Mouse (Mus musculus): ENCODE measurements around the gene Fam53b. TPM values are rescaled to one million over a fixed set of nuclear protein-coding genes. Genes with fewer than 3 reads are reported as not detected.
A peak's percentile ranks its signal among the peaks of the same experiment; 100 is the strongest.

Fam53b gene
- polyA plus RNA-seq, 1 experiment = 51.4 TPM

DNA sequence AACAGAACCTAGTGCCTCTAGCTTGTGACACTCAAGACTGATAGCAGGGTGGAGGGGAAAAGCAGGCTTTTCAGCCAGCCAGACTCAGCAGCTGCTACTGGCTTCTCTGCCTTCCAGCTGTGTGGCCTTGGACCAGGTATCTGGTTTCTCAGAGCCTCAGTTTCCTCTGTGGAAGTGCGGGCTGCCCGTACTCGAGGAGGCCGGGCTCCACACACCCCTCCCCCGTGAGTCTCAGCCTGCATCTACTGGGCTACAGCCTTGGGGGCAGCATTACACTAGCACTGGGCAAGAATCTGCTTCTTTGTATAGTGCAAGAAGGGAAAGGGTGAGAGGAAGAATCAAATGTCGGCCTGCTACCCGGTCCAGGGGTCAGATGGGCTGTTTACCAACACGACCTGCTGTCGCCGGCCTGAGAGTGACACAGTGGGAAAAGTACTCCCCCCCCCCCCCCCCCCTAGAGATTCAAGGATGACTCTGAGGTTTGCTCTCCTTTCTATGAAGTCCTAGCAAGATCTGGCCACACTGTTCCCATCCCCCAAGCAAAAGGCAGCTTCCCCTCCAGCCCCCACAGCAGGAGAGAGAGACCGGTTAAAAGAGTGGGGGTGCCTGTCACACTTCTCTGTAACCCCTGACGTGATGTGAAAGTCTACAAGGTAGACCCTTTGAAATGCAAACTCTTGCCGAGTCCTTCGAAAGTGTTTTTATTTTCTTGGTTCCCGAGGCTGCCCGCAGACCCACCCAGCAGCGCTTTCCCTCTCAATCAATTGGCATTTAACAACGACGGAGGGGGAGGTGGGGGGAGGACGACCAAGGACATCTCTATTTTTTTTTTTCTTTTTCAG lies 4.6 kb downstream of the Fam53b start:
- 32% methylated on average over 20 of the region's 20 CpGs for WGBS
- TF ChIP-seq CTCF (IDR thresholded peaks at IDR 0.05; ENCODE audit: control insufficient read depth, insufficient read depth, low read length) (no peak), POLR2A (IDR thresholded peaks at IDR 0.05; ENCODE audit: borderline replicate concordance, control insufficient read depth, low read depth, low read length) (no peak)
- H3K27ac ChIP-seq (ENCODE audit: control insufficient read depth, insufficient read depth, low read depth, low read length, poor library complexity) = peak overlapping the region; percentile 67; the same call in 1 of the 2 replicates
- no peak overlapping the region for H3K4me3 ChIP-seq (replicated peaks; ENCODE audit: control insufficient read depth, low read depth, low read length)
- H3K4me1 ChIP-seq (ENCODE audit: control insufficient read depth, insufficient read depth, low read length) = peaks cover 9% of the 10 kb centered on the region; the same call in 1 of the 2 replicates

DNA sequence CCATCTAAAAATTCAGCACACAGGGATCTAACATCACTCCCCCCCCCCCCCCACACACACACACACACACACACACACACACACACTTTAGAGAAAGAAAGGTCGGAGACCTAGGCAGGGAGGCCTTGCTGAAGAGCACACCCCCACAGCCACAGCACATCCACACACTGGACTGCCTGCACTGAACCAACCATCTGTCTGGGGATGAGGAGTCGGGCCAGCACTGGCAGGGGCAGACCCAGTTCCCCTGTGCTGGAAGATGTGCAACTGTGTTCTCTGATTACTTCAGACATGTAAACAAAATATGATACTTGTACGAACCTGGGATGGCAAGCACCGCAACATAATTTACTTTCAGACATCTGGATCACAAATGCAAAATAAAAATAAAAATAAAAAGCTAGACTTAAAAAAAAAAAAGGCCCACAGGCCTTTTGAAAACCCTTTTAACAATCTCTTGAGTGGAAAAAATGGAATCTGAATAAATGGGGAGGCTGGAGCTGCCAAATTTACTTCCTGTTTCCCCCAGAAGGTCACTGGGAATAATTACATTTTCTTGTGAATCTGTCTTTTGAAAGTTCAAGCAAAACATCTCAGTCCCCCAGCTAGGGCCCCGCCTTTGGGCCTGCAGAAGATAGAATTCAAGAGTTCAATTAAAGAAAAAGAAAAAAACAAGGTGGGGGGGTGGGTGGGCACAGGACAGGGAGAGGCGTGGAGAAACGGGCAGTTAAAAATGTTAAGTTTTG lies 5.5 kb downstream of the Fam53b start:
- Histone ChIP-seq H3K4me3 (replicated peaks; ENCODE audit: control insufficient read depth, low read depth, low read length) (no peak overlapping the region), H3K4me1 (ENCODE audit: control insufficient read depth, insufficient read depth, low read length) (peaks cover 12% of the 10 kb centered on the region; the same call in 1 of the 2 replicates), H3K27ac (ENCODE audit: control insufficient read depth, insufficient read depth, low read depth, low read length, poor library complexity) (no peak overlapping the region)
- WGBS = 83% methylated on average over 7 of the region's 7 CpGs
- TF ChIP-seq POLR2A (IDR thresholded peaks at IDR 0.05; ENCODE audit: borderline replicate concordance, control insufficient read depth, low read depth, low read length) (no peak), CTCF (IDR thresholded peaks at IDR 0.05; ENCODE audit: control insufficient read depth, insufficient read depth, low read length) (no peak)

DNA sequence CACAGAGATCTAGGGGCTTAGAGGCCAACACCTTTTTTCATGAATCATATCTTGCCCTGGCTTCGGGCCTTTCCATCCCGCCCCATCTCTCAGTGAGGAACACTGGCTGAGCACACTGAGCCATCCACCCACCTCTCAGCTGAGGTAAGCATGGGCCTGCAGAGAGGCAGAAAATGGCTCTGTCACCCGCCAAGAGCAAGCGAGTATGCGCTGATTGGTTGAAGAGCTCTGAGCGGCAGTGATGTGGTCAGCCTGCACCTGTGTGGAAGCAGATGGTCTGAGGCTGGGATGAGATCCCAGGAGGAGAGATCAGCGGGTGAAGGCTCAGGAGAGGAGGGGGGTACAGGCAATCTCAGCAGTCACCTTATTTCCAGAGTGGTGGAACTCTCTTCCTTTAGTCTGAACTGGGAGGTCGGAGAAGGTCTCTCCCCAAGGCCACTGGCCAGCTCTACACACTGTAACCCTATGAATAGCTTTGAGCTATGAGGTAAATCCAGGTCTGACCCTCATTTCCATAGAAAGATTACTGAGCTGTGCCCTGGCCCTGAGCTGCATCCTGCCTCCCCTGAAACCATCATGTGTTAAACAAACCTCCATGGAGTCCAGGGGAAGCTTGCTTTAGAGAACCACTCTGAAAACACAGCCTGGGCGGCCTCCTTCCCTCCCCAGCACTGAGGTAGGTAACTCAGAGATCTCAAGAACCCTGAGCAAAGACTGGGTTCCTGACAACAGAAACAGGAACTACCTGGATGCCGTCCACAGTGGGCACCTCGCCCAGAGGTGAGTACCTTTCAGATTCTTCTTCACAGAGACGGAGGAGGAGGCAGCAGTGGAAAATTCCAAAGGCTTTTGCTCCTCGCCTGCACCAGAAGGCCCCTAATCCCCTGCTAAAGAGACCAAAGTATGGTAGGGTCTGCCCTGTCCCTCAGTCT lies 6.5 kb downstream of the Fam53b start:
- H3K27ac ChIP-seq (ENCODE audit: control insufficient read depth, insufficient read depth, low read depth, low read length, poor library complexity) = no peak overlapping the region
- H3K4me3 ChIP-seq (replicated peaks; ENCODE audit: control insufficient read depth, low read depth, low read length) = no peak overlapping the region
- no peak for TF ChIP-seq CTCF (IDR thresholded peaks at IDR 0.05; ENCODE audit: control insufficient read depth, insufficient read depth, low read length)
- no peak for TF ChIP-seq POLR2A (IDR thresholded peaks at IDR 0.05; ENCODE audit: borderline replicate concordance, control insufficient read depth, low read depth, low read length)
- WGBS = 80% methylated on average over 13 of the region's 13 CpGs
- peaks cover 12% of the 10 kb centered on the region; the same call in 1 of the 2 replicates for H3K4me1 ChIP-seq (ENCODE audit: control insufficient read depth, insufficient read depth, low read length)

DNA sequence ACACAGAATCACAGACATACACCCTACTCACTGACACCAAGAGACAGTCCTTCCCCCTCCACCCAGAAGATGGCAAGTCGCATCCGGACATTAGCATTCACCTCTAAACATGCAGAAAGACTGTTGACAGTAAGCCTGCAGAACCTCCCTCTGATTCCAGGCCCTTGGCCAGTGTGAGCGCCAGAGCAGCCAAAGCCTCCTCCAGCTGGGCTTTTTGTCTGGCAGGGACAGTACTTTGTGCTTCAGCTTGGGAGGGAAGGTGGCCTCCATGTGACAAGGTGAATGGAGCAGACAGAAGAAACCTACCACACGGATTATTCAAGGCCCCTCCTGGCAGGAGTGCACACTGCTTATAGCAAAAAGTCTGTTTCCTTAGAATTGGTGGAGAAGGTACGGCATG lies 7.4 kb downstream of the Fam53b start:
- TF ChIP-seq POLR2A (IDR thresholded peaks at IDR 0.05; ENCODE audit: borderline replicate concordance, control insufficient read depth, low read depth, low read length) = no peak
- no peak for TF ChIP-seq CTCF (IDR thresholded peaks at IDR 0.05; ENCODE audit: control insufficient read depth, insufficient read depth, low read length)
- Histone ChIP-seq H3K27ac (ENCODE audit: control insufficient read depth, insufficient read depth, low read depth, low read length, poor library complexity) (no peak overlapping the region), H3K4me1 (ENCODE audit: control insufficient read depth, insufficient read depth, low read length) (peaks cover 12% of the 10 kb centered on the region; the same call in 1 of the 2 replicates), H3K4me3 (replicated peaks; ENCODE audit: control insufficient read depth, low read depth, low read length) (no peak overlapping the region)
- 89% methylated on average over 5 of the region's 5 CpGs for WGBS

DNA sequence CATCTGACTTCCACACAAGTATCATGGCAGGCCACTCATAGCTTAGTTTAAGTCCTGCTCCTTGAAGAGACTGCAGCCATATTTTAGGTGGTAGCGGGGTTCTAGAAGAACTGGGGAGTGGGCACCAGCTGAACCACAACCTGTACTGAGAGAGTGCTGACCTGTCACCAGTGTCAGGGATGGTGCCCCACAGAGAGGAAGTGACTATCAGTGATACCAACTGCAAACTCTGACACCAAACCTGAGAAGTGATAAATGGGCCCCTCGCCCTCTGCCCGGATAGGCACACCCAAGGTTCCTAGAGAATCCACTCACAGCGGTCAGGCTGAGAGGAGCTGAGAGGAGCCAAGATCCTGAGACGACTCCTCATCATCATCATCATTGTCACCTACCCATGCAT lies 8.7 kb downstream of the Fam53b start:
- TF ChIP-seq CTCF (IDR thresholded peaks at IDR 0.05; ENCODE audit: control insufficient read depth, insufficient read depth, low read length) (no peak), POLR2A (IDR thresholded peaks at IDR 0.05; ENCODE audit: borderline replicate concordance, control insufficient read depth, low read depth, low read length) (no peak)
- 50% methylated on average over 5 of the region's 5 CpGs for WGBS
- Histone ChIP-seq H3K4me1 (ENCODE audit: control insufficient read depth, insufficient read depth, low read length) (peaks cover 10% of the 10 kb centered on the region; the same call in 1 of the 2 replicates), H3K4me3 (replicated peaks; ENCODE audit: control insufficient read depth, low read depth, low read length) (no peak overlapping the region), H3K27ac (ENCODE audit: control insufficient read depth, insufficient read depth, low read depth, low read length, poor library complexity) (no peak overlapping the region)

DNA sequence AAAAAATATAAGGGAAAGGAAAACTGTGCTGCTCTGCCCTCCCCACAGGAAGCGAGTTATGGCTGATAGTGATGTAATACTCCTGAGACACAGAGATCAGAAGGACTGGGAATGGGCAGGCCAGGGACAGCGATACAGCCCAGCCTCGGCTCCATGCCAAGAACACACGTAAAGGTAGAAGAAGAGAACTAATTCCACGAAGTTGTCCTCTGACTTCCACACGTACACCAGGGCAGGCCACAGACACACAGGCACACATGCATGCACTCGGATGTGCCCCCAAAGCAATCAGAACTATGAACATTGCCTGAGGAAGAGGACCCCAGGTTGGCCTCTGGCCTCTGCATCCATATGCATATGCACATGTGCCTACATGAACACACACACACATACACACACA lies 9.2 kb downstream of the Fam53b start:
- H3K4me1 ChIP-seq (ENCODE audit: control insufficient read depth, insufficient read depth, low read length) = peaks cover 10% of the 10 kb centered on the region; the same call in 1 of the 2 replicates
- 56% methylated on average over 7 of the region's 7 CpGs for WGBS
- no peak for TF ChIP-seq POLR2A (IDR thresholded peaks at IDR 0.05; ENCODE audit: borderline replicate concordance, control insufficient read depth, low read depth, low read length)
- TF ChIP-seq CTCF (IDR thresholded peaks at IDR 0.05; ENCODE audit: control insufficient read depth, insufficient read depth, low read length) = no peak
- H3K4me3 ChIP-seq (replicated peaks; ENCODE audit: control insufficient read depth, low read depth, low read length) = no peak overlapping the region
- H3K27ac ChIP-seq (ENCODE audit: control insufficient read depth, insufficient read depth, low read depth, low read length, poor library complexity) = no peak overlapping the region

DNA sequence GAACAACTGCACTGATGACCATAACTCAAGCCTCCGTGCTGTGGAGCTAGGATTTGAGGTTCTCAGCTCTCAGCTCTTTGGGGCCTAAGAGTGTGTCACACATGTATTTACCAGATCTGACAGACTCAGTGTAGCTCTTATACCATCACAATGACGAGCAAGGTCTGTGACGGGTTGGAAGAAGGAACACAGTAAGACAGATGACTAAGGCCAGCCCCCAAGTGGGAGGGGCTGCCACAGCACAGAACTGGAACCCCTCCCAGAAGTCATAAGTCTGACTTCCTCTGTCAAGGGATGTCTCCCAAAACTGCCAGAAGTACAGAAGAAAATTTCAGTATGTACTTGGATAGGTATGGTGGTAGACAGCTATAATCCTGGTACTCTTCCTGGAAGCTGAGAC lies 9.7 kb downstream of the Fam53b start:
- no peak overlapping the region for H3K27ac ChIP-seq (ENCODE audit: control insufficient read depth, insufficient read depth, low read depth, low read length, poor library complexity)
- no peak overlapping the region for H3K4me3 ChIP-seq (replicated peaks; ENCODE audit: control insufficient read depth, low read depth, low read length)
- WGBS = 38% methylated on average over 3 of the region's 3 CpGs
- H3K4me1 ChIP-seq (ENCODE audit: control insufficient read depth, insufficient read depth, low read length) = peaks cover 10% of the 10 kb centered on the region; the same call in 1 of the 2 replicates
- no peak for TF ChIP-seq POLR2A (IDR thresholded peaks at IDR 0.05; ENCODE audit: borderline replicate concordance, control insufficient read depth, low read depth, low read length)
- no peak for TF ChIP-seq CTCF (IDR thresholded peaks at IDR 0.05; ENCODE audit: control insufficient read depth, insufficient read depth, low read length)
